Mouse (Mus musculus) olfactory bulb, adult 2 months (tissue): ENCODE data around the gene Dand5. TPM values are rescaled to one million over a fixed set of nuclear protein-coding genes. Genes with fewer than 3 reads are reported as not detected.
A peak's percentile ranks its signal among the peaks of the same experiment; 100 is the strongest.

Experiments
- H3K27ac ChIP-seq: fragments of 200-500 bp; 2 replicates; pipeline ENCODE4 v1.5.1; 2012; ENCODE audit warnings: low read depth, low read length; ENCODE audit not compliant: insufficient read depth
- H3K4me1 ChIP-seq: fragments of 200-500 bp; 2 replicates; pipeline ENCODE4 v1.6.1; 2012; ENCODE audit warnings: low read length; ENCODE audit not compliant: control insufficient read depth, insufficient read depth
- H3K4me3 ChIP-seq: fragments of 200-500 bp; 2 replicates; pipeline ENCODE4 v1.5.1; 2012; ENCODE audit warnings: mild to moderate bottlenecking, low read depth, low read length, moderate library complexity; ENCODE audit not compliant: insufficient read depth
- CTCF ChIP-seq: fragments of 200-500 bp; IDR thresholded peaks from 2 replicates; pipeline ENCODE4 v1.5.1; 2012; ENCODE audit warnings: low read depth, mild to moderate bottlenecking, low read length, moderate library complexity; ENCODE audit not compliant: insufficient read depth
- POLR2A ChIP-seq: fragments of 200-500 bp; IDR thresholded peaks from 2 replicates; pipeline ENCODE4 v1.6.1; 2012; ENCODE audit warnings: mild to moderate bottlenecking, low read depth, low read length, moderate library complexity; ENCODE audit not compliant: insufficient read depth
- WGBS: fragments of 180-500 bp; shearing (Covaris S2); methylation state at CpG from one replicate; pipeline ENCODE4 v1.1.7; 2018; 5-methylcytosine and 5-hydroxymethylcytosine counted together
- polyA plus RNA-seq: library from polyadenylated mRNA; stranded (reverse); fragments of >200 nt; gene quantifications from 2 replicates; pipeline ENCODE4 v1.2.4, GENCODE M21; 2012; ENCODE audit warnings: low replicate concordance; ENCODE audit not compliant: missing spikeins, insufficient read depth, insufficient read length

Dand5 gene
- polyA plus RNA-seq, 1 experiment: not detected

GRCm38 (mm10) chr8:84825636-84826035 is 3.0 kb upstream of the Dand5 start:
- WGBS: 78% methylated on average over 4 of the region's 4 CpGs
- H3K27ac ChIP-seq: no peak overlapping the region
- TF ChIP-seq POLR2A: no peak
- no peak for TF ChIP-seq CTCF
- H3K4me3 ChIP-seq: no peak overlapping the region
- peaks cover 11% of the 10 kb centered on the region for H3K4me1 ChIP-seq

- 2% methylated on average over 18 of the region's 18 CpGs for WGBS
- Histone ChIP-seq H3K27ac (no peak overlapping the region), H3K4me1 (peaks cover 11% of the 10 kb centered on the region), H3K4me3 (peak overlapping the region; percentile 27)
- no peak for TF ChIP-seq POLR2A
- TF ChIP-seq CTCF: peak; percentile 64
Measured at GRCm38 (mm10) chr8:84823653-84824052, 1.0 kb upstream of the Dand5 start.

GRCm38 (mm10) chr8:84816117-84816516 is 6.5 kb downstream of the Dand5 start:
- no peak for TF ChIP-seq POLR2A
- no peak for TF ChIP-seq CTCF
- WGBS: 86% methylated on average over 17 of the region's 17 CpGs
- H3K27ac ChIP-seq: no peak overlapping the region
- peaks cover 12% of the 10 kb centered on the region for H3K4me1 ChIP-seq
- no peak overlapping the region for H3K4me3 ChIP-seq

GRCm38 (mm10) chr8:84815547-84815946 is 7.1 kb downstream of the Dand5 start:
- WGBS: 25% methylated on average over 9 of the region's 9 CpGs
- Histone ChIP-seq H3K4me1 (peaks cover 17% of the 10 kb centered on the region), H3K27ac (no peak overlapping the region), H3K4me3 (no peak overlapping the region)
- TF ChIP-seq CTCF (peak; percentile 64), POLR2A (no peak)

GRCm38 (mm10) chr8:84814555-84815441 is 7.8 kb downstream of the Dand5 start:
- WGBS: 38% methylated on average over 19 of the region's 19 CpGs
- peaks cover 17% of the 10 kb centered on the region for H3K4me1 ChIP-seq
- H3K4me3 ChIP-seq: no peak overlapping the region
- H3K27ac ChIP-seq: no peak overlapping the region
- TF ChIP-seq CTCF: no peak
- TF ChIP-seq POLR2A: no peak

- no peak overlapping the region for H3K27ac ChIP-seq
- TF ChIP-seq POLR2A: no peak
- TF ChIP-seq CTCF: no peak
- H3K4me1 ChIP-seq: peaks cover 17% of the 10 kb centered on the region
- WGBS: 66% methylated on average over 11 of the region's 11 CpGs
- H3K4me3 ChIP-seq: no peak overlapping the region
Measured at GRCm38 (mm10) chr8:84814240-84814554, 8.4 kb downstream of the Dand5 start.

GRCm38 (mm10) chr8:84813830-84814229 is 8.8 kb downstream of the Dand5 start:
- no peak overlapping the region for H3K4me3 ChIP-seq
- TF ChIP-seq POLR2A (no peak), CTCF (no peak)
- H3K4me1 ChIP-seq: peaks cover 17% of the 10 kb centered on the region
- 76% methylated on average over 3 of the region's 3 CpGs for WGBS
- H3K27ac ChIP-seq: no peak overlapping the region

GRCm38 (mm10) chr8:84813059-84813458 is 9.6 kb downstream of the Dand5 start:
- H3K4me3 ChIP-seq: no peak overlapping the region
- TF ChIP-seq CTCF (no peak), POLR2A (no peak)
- under 1% methylated on average over 5 of the region's 5 CpGs for WGBS
- H3K4me1 ChIP-seq: peaks cover 17% of the 10 kb centered on the region
- no peak overlapping the region for H3K27ac ChIP-seq

- no peak for TF ChIP-seq CTCF
- no peak for TF ChIP-seq POLR2A
- Histone ChIP-seq H3K4me3 (peak overlapping the region; percentile 28), H3K4me1 (peaks cover 17% of the 10 kb centered on the region), H3K27ac (no peak overlapping the region)
- WGBS: 25% methylated on average over 10 of the region's 10 CpGs
Measured at GRCm38 (mm10) chr8:84811303-84811702, 11.3 kb downstream of the Dand5 start.

- under 1% methylated on average over 32 of the region's 32 CpGs for WGBS
- Histone ChIP-seq H3K4me3 (peak overlapping the region; percentile 28), H3K4me1 (peaks cover 17% of the 10 kb centered on the region), H3K27ac (no peak overlapping the region)
- TF ChIP-seq CTCF (peak; percentile 75), POLR2A (no peak)
Measured at GRCm38 (mm10) chr8:84810896-84811295, 11.7 kb downstream of the Dand5 start.
